Mouse (Mus musculus): ENCODE data around the gene Col15a1. TPM values are rescaled to one million over a fixed set of nuclear protein-coding genes. Genes with fewer than 3 reads are reported as not detected.

The Col15a1 gene
- polyA plus RNA-seq, 1 experiment: 59.5 TPM

GRCm38 (mm10) chr4:47287468-47287867, 79.5 kb downstream of the Col15a1 start:
- no peak for DNase-seq
- Histone ChIP-seq H3K4me3 (ENCODE audit: insufficient read depth, low read depth, low read length) (no peak overlapping the region), H3K4me1 (ENCODE audit: control insufficient read depth, insufficient read depth, low read length) (no peaks in the 10 kb centered on the region), H3K27ac (ENCODE audit: insufficient read depth, low read depth, low read length) (no peak overlapping the region), H3K27me3 (replicated peaks; ENCODE audit: control insufficient read depth, insufficient read depth, low read length) (no peaks in the 10 kb centered on the region), H3K36me3 (ENCODE audit: control insufficient read depth, insufficient read depth, low read length) (no peaks in the 10 kb centered on the region)
- no peak for TF ChIP-seq POLR2A (IDR thresholded peaks at IDR 0.05; ENCODE audit: low read depth, low read length)
- WGBS: 74% methylated on average over 4 of the region's 4 CpGs

- no peak for TF ChIP-seq CTCF (conservative IDR thresholded peaks at IDR 0.05; ENCODE audit: insufficient read depth, insufficient read length, low read depth, low read length)
- TF ChIP-seq POLR2A (IDR thresholded peaks at IDR 0.05; ENCODE audit: low read depth, low read length): no peak
- 88% methylated on average over 4 of the region's 4 CpGs for WGBS
- DNase-seq: no peak
- Histone ChIP-seq H3K36me3 (ENCODE audit: control insufficient read depth, insufficient read depth, low read length) (no peaks in the 10 kb centered on the region), H3K4me1 (ENCODE audit: control insufficient read depth, insufficient read depth, low read length) (no peaks in the 10 kb centered on the region), H3K27ac (ENCODE audit: insufficient read depth, low read depth, low read length) (no peak overlapping the region), H3K4me3 (ENCODE audit: insufficient read depth, low read depth, low read length) (no peak overlapping the region), H3K27me3 (replicated peaks; ENCODE audit: control insufficient read depth, insufficient read depth, low read length) (no peaks in the 10 kb centered on the region)
Measured at GRCm38 (mm10) chr4:47288306-47288705, 80.3 kb downstream of the Col15a1 start.

- DNase-seq: no peak
- Histone ChIP-seq H3K4me3 (ENCODE audit: insufficient read depth, low read depth, low read length) (no peak overlapping the region), H3K27me3 (replicated peaks; ENCODE audit: control insufficient read depth, insufficient read depth, low read length) (no peaks in the 10 kb centered on the region), H3K36me3 (ENCODE audit: control insufficient read depth, insufficient read depth, low read length) (no peaks in the 10 kb centered on the region), H3K27ac (ENCODE audit: insufficient read depth, low read depth, low read length) (no peak overlapping the region), H3K4me1 (ENCODE audit: control insufficient read depth, insufficient read depth, low read length) (no peaks in the 10 kb centered on the region)
- WGBS: 89% methylated on average over 3 of the region's 3 CpGs
- TF ChIP-seq POLR2A (IDR thresholded peaks at IDR 0.05; ENCODE audit: low read depth, low read length) (no peak), CTCF (conservative IDR thresholded peaks at IDR 0.05; ENCODE audit: insufficient read depth, insufficient read length, low read depth, low read length) (no peak)
Measured at GRCm38 (mm10) chr4:47289526-47289925, 81.6 kb downstream of the Col15a1 start.

DNA sequence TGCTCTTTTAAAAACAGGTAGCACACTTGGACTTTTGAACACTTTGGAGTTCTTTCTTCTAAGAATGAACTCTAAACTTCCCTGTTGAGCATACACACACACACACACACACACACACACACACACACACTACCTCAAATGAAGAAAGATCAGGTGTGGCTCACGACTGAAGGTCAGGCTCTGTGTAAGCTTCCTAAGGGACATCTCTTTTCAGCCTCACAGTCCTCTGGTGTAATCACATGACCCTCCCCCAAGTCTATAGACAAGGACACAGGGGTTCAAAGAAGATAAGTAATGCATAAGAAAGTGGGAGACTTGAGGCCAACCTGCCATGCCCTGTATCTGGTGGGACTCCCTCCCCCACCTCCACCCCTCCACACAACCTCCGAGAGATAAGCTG, 82.5 kb downstream of the Col15a1 start:
- DNase-seq: no peak
- Histone ChIP-seq H3K4me1 (ENCODE audit: control insufficient read depth, insufficient read depth, low read length) (no peaks in the 10 kb centered on the region), H3K36me3 (ENCODE audit: control insufficient read depth, insufficient read depth, low read length) (no peaks in the 10 kb centered on the region), H3K4me3 (ENCODE audit: insufficient read depth, low read depth, low read length) (no peak overlapping the region), H3K27ac (ENCODE audit: insufficient read depth, low read depth, low read length) (no peak overlapping the region), H3K27me3 (replicated peaks; ENCODE audit: control insufficient read depth, insufficient read depth, low read length) (no peaks in the 10 kb centered on the region)
- 67% methylated on average over 2 of the region's 2 CpGs for WGBS
- TF ChIP-seq CTCF (conservative IDR thresholded peaks at IDR 0.05; ENCODE audit: insufficient read depth, insufficient read length, low read depth, low read length) (no peak), POLR2A (IDR thresholded peaks at IDR 0.05; ENCODE audit: low read depth, low read length) (no peak)

DNA sequence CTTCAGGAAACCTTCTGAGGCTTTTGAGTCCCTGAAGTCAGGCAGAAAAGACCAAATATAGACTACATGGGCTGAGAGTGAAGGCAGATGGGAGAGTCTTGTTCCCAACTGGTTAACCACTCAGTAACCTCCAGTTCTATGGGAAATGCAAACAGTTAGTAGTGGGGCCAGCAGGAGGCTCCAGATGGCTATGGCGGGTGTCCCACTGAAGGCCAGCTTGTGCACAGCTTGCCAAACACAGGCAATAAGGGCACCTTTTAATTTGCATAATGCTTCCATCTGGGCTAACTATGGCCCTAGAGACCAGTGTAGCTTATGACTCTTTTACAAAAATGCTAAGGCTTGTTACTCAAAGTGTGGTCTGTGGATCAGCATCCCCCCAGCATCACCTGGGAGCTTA, 83.1 kb downstream of the Col15a1 start:
- DNase-seq: no peak
- TF ChIP-seq POLR2A (IDR thresholded peaks at IDR 0.05; ENCODE audit: low read depth, low read length): no peak
- TF ChIP-seq CTCF (conservative IDR thresholded peaks at IDR 0.05; ENCODE audit: insufficient read depth, insufficient read length, low read depth, low read length): 0 out of 2 replicates have a peak, but pooled peaks have one; percentile 16
- no peaks in the 10 kb centered on the region for H3K4me1 ChIP-seq (ENCODE audit: control insufficient read depth, insufficient read depth, low read length)
- H3K36me3 ChIP-seq (ENCODE audit: control insufficient read depth, insufficient read depth, low read length): no peaks in the 10 kb centered on the region
- H3K27me3 ChIP-seq (replicated peaks; ENCODE audit: control insufficient read depth, insufficient read depth, low read length): no peaks in the 10 kb centered on the region
- WGBS: 94% methylated on average over 1 of the region's 1 CpGs
- no peak overlapping the region for H3K27ac ChIP-seq (ENCODE audit: insufficient read depth, low read depth, low read length)
- H3K4me3 ChIP-seq (ENCODE audit: insufficient read depth, low read depth, low read length): no peak overlapping the region

DNA sequence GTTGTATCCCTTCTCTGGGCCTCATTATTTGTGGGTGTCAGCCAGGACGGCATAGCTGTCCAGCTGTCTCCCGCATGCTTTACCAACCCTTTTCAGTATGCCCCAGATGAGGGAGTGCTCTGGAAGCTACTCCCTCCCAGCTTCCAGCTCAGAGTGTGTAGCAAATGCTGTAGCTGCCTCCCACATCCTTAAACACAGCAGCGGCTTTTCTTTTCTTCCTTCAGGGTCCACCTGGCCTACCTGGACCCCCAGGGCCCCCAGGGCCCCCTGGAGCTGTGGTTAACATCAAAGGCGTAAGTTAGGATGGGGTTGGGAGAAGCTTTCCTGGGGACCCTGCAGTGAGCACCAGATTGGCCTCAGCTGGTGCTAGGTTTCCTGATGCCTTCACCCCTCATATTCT, 85.0 kb downstream of the Col15a1 start:
- Histone ChIP-seq H3K27ac (ENCODE audit: insufficient read depth, low read depth, low read length) (no peak overlapping the region), H3K4me3 (ENCODE audit: insufficient read depth, low read depth, low read length) (no peak overlapping the region), H3K36me3 (ENCODE audit: control insufficient read depth, insufficient read depth, low read length) (no peaks in the 10 kb centered on the region), H3K4me1 (ENCODE audit: control insufficient read depth, insufficient read depth, low read length) (no peaks in the 10 kb centered on the region), H3K27me3 (replicated peaks; ENCODE audit: control insufficient read depth, insufficient read depth, low read length) (no peaks in the 10 kb centered on the region)
- 61% methylated on average over 4 of the region's 4 CpGs for WGBS
- TF ChIP-seq POLR2A (IDR thresholded peaks at IDR 0.05; ENCODE audit: low read depth, low read length): no peak
- no peak for TF ChIP-seq CTCF (conservative IDR thresholded peaks at IDR 0.05; ENCODE audit: insufficient read depth, insufficient read length, low read depth, low read length)
- DNase-seq: no peak

GRCm38 (mm10) chr4:47293771-47294543, 86.0 kb downstream of the Col15a1 start:
- peak; percentile 31 for DNase-seq
- WGBS: 59% methylated on average over 16 of the region's 16 CpGs
- Histone ChIP-seq H3K4me3 (ENCODE audit: insufficient read depth, low read depth, low read length) (no peak overlapping the region), H3K27me3 (replicated peaks; ENCODE audit: control insufficient read depth, insufficient read depth, low read length) (no peaks in the 10 kb centered on the region), H3K27ac (ENCODE audit: insufficient read depth, low read depth, low read length) (no peak overlapping the region), H3K4me1 (ENCODE audit: control insufficient read depth, insufficient read depth, low read length) (no peaks in the 10 kb centered on the region), H3K36me3 (ENCODE audit: control insufficient read depth, insufficient read depth, low read length) (no peaks in the 10 kb centered on the region)
- TF ChIP-seq POLR2A (IDR thresholded peaks at IDR 0.05; ENCODE audit: low read depth, low read length) (no peak), CTCF (conservative IDR thresholded peaks at IDR 0.05; ENCODE audit: insufficient read depth, insufficient read length, low read depth, low read length) (no peak)

Data from kidney, adult 2 months (tissue).